Mouse (Mus musculus) right cerebral cortex, adult 18-20 months (tissue): ENCODE data around the gene Zfp384.
A peak's percentile ranks its signal among the peaks of the same experiment; 100 is the strongest.
"Not testable (repeated sequence)": the region's sequence is repeated elsewhere in the genome, so short reads cannot be mapped to it uniquely, and the experiment has no call there.

Experiments
- DNase-seq: peaks from one replicate; pipeline ENCODE4 v3.0.0; 2022; ENCODE audit warnings: mixed read lengths

The Zfp384 gene

DNA sequence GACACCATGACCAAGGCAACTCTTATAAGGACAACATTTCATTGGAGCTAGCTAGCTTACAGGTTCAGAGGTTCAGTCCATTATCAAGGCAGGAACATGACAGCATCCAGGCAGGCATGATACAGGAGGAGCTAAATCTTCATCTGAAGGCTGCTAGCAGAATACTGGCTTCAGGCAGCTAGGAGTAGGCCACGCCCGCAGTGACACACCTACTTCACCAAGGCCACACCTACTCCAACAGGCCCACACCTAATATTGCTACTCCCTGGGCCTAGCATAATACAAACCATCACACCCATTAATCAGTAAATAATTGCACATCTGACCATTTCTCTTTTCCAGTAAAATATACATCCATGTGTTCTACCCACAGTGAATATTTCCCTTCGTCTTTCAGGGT is 8.7 kb downstream of the Zfp384 start:
- no peak for DNase-seq

DNA sequence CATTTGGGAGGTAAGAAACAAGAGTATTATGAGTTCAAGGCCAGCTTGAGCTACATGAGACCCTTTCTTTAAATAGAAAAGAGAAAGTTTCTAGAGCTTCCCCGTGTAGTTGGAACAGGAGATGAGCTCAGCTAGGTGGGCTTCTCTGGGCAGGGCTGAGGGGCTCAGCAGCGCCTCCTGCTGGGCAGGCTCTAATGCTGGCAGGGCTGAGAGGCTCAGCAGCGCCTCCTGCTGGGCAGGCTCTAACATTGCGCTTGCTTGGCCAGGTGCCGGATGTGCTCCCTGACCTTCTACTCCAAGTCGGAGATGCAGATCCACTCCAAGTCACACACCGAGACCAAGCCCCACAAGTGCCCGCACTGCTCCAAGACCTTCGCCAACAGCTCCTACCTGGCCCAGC is 21.6 kb downstream of the Zfp384 start:
- not testable (repeated sequence) for DNase-seq

DNA sequence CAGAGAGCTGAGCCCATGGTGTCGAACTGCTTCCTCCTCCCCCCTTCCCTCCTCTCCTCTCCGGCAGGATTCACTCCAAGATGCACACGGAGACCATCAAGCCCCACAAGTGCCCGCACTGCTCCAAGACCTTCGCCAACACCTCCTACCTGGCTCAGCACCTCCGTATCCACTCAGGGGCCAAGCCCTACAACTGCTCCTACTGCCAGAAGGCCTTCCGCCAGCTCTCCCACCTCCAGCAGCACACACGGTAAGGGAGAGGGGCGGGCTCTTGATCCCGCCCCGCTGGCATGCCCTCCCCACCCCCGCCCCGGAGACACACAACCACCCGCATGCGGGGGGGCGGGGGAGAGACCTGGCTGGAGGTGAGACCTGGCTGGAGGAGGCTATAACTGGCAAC is 22.7 kb downstream of the Zfp384 start:
- no peak for DNase-seq

DNA sequence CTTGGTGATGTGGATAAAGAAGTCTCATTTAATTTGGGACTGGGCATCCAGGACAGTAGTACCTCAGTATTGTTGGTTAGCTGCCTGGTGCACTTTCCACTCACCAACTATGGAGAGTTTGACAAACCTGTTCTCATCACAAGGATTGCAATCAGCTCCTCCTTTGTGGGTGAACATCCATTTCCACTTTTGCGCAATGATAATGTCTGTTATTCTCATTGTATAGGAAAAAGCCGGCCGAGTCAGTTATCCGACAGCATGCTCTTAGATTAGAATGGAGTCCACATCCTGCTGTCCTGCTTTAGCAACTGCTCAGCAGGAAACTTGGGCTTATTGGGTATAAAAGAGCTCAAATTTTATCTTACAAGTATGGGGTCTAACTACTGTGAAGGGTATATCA is 29.7 kb downstream of the Zfp384 start:
- DNase-seq = no peak

DNA sequence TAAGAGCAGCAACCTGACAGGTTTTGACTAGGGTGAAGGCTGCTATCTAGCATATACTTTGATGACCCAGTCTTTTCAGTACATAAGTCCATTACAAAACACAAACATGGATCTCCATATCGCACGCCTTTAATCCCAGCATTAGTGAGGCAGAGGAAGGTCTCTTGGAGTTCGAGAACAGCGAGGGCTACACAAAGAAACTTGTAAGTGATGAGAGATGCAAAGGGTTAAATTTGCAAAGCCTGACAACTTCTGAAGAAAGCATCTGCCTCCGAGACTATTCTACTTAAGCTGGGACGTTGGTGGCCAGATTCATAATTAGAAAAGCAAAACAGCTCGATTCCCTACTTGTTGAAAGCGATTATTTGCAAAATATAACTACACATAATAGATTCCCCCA is 30.2 kb downstream of the Zfp384 start:
- DNase-seq = no peak

DNA sequence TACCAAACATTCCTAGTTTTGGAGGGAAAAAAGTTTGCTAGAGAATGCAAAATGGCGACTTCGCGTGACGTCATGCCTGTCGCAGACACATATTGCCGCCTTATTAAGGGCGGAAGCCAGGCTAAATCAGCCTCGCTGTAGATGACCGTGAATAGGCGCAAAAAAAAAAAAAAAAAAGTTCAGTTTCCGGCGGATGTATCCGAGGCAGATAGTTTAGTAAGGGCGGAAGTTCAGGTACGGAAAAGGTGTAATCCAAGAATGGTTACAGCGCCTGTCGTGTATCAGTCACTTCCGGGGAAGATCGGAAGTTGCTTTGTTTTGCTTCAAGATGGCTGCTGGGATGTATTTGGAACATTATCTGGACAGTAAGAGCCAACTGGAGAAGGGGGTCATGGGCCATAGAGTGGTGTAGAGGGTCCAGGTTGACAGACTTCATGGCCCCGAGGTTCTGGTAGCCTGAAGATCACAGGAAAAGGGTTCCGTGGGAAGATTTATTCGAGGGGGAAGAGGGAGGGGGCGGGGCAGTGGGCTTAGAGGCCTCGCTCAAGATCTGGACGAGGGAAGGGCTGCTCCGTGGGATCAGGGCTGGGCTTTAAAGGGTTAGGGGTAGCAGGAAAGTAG is 30.7 kb downstream of the Zfp384 start, which contains the start of gene Ing4:
Gene Ing4 (plus strand): TSS at position 228 of the 621 bp plus-strand sequence.
- DNase-seq = peak; percentile 92

DNA sequence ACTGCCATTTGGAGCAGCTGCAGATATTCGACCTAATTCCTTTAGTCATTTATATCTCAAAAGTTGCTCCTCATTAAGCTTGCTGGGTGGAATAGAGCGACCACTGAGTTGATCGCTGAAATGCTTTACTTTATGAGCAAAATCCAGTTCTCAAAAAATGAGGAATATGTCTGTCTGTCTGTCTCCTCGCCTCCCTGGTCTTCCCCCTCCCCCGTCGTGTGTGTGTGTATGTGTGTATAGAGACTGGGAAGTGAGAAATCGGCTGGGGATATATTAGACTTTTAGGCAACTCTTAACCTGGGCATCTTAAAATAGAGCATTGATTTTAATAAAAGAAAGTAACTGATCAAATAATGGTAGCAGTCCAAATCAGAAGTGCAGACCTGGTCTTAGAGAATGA is 31.3 kb downstream of the Zfp384 start:
- DNase-seq = no peak

DNA sequence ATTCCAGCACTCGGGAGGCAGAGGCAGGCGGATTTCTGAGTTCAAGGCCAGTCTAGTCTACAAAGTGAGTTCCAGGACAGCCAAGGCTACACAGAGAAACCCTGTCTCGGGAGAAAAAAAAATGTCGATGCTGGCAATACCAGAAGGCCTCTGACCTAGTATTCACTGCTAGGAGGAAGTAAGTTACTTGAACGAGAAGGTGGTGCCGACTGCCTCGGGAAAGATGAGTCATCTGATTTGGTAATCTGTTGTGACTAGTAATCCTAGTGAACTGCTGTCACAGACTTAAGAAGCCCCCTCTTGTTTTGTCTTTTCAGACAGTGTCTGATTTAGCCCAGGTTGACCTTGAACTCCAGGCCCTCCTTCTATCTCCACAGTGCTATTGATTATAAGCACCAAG is 32.1 kb downstream of the Zfp384 start:
- DNase-seq = no peak

DNA sequence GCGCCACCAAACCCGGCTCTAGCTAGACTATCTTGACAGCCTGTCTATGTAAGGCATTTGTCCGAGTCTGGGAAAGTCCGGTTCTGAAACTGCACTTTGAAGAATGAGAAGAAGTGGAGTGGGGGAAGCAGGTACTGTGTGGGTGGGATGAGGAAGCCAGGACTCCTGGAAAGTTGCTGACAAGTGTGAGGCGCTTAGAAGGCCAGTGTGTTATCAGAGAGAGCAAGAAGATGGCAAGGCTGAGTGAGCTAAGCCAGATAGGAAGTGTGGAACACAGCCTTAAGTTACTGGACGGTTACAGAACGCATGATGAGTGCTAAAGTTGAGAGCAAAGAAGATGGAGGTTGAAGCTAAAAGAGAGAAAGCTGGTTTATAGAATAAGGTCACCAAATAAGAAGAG is 33.1 kb downstream of the Zfp384 start:
- no peak for DNase-seq

DNA sequence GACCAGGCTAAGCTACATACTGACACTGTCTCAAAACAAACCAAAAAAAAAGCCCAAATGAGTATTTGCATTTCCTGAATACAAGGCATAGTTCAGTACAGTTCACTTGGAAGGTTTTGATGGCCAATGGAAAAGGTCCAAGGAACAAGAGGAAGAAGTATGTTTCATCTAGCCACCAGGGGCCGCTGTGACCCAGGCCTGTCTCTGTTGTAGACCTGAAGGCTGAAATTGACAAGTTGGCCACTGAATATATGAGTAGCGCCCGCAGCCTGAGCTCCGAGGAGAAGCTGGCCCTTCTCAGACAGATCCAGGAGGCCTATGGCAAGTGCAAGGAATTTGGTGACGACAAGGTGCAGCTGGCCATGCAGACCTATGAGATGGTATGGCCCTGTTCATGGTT is 37.7 kb downstream of the Zfp384 start:
- peak; percentile 77 for DNase-seq

DNA sequence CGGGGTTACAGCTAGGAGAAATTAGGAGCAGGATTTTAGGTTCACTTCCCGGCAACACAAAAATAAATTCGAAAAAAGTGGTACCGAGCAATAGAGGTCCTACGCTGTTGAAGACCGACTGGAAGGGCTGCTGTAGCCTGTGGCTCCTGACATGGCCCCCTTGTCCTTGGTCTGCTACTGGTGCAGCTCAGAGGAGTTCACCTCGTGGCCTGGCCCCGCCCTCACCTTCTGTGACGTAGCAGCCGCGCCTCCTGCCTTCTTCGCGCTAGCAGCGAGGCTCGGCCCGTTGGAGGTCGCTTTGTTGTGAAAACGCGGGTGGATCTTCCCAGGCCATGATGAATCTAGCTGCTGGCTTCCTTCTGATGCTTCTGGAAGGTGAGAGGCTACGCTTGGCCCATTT is 40.7 kb downstream of the Zfp384 start, which contains the start of gene Acrbp:
Gene Acrbp (plus strand): TSS at position 12 of the 400 bp plus-strand sequence.
- no peak for DNase-seq

DNA sequence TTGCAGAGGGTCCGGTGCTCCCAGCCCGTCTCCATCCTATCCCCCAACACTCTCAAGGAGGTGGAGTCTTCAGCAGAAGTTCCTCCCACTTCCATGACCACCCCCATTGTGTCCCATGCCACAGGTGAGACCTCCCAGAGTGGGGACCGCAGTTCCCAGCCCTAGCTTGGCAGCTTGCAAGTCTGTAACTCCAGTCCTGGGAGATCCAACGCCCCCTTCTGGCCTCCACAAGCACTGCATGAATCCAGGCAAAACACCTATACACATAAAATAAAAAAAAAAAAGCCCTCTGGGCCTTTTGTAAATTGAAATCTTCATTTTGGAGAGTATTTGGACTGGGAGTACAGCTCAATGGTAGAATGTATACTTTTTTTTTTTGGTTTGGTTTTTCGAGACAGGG is 42.3 kb downstream of the Zfp384 start:
- DNase-seq = no peak

DNA sequence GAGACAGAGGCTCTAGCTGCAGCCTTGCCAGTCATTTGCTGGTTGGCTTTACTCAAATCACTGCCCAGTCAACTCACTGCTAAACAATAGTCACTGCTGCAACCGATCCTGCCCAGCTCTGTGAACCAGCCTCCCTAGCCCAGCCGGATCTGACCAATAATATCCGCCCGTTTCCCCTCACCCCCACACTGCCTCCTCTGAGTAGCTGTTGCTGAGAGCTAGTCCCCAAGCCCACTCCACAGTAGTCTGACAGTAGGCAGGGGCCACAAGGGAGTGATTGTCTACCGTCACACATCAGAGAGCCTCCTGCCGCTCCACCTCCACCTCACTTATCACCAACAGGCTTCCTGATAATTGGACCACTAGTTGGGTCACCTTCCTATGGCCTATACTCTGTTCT is 52.5 kb downstream of the Zfp384 start:
- DNase-seq = no peak

DNA sequence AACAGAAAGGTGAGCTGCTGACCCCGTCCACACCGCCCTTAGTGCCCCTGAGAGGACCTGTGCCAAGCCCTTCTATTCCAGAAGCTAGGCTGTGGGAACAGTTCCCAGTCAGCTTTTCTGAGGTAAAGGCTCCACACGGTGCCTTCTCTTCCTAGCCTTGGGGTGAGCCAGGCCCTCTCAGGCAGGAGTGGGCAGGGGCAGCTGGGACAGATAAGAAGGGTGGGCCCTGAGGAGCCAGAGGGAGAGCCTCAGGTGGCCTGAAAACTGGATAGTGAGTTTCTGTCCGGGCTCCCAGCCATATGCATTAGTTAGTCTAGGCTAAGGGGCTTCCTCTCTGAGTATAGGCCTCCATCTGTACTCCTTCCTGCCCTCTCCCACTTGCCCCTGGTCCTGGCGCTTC is 53.6 kb downstream of the Zfp384 start:
- no peak for DNase-seq

DNA sequence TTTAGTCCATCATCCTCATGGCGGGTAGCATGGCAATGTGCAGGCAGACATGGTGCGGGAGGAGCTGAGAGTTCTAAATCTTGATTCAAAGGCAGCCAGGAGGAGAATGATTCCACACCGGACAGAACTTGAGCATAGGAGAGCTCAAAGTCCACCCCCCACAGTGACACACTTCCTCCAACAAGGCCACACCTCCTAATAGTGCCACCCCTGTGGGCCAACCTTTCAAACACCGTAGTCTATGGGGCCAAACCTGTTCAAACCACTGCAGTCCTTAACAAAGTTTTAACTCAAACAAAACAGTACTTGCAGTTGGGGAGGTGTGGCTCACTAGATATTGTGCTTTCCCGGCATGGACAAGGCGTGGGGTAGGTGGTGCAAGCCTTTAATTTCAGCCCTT is 55.0 kb downstream of the Zfp384 start:
- DNase-seq = no peak

DNA sequence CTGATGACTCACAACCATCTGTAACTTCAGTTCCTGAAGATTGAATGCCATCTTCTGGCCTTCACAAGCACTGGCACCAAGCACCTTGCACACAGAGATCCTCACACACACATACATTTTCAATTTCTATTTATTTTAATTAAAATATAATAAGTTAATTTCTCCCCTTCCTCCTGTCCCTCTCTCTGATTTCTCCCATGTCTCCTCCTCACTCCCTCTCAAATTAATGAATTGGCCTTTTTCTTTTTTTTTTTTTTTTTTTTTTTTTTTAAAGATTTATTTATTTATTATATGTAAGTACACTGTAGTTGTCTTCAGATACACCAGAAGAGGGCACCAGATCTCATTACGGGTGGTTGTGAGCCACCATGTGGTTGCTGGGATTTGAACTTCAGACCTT is 56.3 kb downstream of the Zfp384 start:
- DNase-seq = not testable (repeated sequence)

DNA sequence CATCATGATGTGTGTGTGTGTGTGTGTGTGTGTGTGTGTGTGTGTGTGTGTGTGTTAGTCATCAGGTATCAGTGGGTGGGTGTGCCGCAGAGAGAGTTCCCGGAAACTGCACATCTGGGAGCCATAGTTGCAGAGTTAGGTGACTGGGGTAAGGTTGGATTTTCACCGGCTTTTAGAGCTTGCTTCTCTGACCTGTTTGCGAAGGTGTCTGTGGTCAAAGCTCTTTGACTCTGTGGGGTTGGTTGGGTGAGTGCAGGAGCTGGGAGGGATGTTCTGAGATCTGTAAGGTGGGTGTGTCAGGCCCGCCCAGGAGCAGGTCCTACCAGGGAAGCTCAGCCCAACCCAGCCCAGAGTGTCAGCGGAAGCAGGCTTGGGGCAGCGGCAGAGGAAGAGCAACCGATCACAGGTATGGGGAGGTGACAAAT is 58.6 kb downstream of the Zfp384 start, which contains the start of gene Lpar5:
Gene Lpar5 (plus strand): TSS at position 350 of the 425 bp plus-strand sequence.
- no peak for DNase-seq

DNA sequence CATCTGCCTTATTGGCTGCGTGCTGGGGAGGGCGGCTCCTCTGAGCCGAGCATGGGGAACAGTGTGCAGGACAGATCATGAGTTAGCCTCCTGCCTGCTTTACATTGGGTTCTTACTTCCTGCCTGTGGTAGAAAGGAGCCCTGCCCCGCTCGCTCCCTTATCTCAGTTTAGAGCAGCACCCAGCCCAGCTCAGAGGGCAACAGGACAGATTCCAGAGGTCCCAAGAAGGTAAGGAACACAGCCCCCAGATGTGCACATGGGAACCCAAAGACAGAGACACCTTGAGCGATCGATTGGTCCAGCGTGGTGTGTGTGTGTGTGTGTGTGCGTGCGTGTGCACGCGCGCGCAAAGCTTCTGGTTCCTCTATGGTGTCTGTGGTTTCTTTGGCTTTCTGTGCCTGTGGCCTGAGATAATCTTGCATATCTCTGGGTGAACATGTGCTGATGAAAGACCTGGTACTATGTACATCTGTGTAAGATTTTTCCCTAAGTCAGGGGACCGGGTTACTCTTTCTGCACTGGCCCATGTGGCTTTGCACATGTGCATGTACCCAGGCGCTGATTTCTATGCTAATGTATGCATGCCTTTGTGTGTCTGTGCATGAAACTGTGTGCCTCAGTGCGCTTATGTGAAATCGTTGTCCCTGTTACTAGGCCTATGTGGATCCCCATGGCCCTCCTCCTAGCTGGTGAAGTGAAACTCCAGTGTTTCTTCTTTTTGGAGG is 62.4 kb downstream of the Zfp384 start:
- no peak for DNase-seq

DNA sequence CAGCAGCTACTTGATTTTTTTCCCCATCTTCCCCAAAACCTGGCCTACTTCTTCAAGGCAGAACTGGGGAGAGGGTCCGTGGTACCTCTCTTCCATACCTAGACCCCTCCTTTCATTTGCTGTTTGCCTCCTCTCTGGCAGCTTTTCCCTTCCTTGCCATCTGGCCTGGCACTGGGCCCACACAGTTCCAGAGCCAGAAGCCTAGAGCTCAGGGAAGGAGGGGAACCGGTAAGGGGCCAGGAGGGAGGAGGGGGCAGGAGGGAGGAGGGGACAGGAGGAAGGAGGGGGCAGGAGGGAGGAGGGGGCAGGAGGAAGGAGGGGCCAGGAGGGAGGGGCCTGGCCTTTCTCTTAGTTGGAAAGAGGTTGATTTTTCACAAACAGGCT is 62.9 kb downstream of the Zfp384 start:
- DNase-seq = peak; percentile 53

DNA sequence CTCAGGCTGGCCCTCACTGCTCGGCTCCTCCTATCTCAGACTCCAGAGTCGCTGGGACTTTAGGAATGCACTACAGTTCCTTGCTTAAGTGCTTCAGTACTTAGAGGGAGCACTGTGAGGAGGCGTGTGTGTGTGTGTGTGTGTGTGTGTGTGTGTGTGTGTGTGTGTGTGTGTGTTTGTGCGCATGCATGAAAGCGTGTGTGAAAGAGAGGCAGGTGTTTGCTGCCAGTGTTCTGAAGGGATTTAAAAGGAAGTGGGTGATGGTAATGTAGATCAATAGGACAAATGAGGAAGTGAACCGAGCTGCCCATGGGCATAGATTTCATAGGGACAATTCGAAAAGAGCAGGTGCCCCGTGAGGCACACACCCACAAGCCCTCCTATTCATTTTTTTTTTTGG is 64.9 kb downstream of the Zfp384 start:
- DNase-seq = no peak

DNA sequence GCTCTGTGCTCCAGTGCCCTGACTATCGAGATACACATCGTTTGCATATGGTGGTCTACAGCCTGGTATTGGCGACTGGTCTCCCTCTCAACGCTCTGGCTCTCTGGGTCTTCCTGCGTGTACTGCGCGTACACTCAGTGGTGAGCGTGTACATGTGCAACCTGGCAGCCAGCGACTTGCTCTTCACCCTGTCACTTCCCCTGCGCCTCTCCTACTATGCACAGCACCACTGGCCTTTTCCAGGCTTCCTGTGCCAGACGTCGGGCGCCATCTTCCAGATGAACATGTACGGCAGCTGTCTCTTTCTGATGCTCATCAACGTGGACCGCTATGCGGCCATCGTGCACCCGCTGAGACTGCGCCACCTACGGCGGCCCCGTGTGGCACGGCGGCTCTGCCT is 72.4 kb downstream of the Zfp384 start:
- DNase-seq = no peak

DNA sequence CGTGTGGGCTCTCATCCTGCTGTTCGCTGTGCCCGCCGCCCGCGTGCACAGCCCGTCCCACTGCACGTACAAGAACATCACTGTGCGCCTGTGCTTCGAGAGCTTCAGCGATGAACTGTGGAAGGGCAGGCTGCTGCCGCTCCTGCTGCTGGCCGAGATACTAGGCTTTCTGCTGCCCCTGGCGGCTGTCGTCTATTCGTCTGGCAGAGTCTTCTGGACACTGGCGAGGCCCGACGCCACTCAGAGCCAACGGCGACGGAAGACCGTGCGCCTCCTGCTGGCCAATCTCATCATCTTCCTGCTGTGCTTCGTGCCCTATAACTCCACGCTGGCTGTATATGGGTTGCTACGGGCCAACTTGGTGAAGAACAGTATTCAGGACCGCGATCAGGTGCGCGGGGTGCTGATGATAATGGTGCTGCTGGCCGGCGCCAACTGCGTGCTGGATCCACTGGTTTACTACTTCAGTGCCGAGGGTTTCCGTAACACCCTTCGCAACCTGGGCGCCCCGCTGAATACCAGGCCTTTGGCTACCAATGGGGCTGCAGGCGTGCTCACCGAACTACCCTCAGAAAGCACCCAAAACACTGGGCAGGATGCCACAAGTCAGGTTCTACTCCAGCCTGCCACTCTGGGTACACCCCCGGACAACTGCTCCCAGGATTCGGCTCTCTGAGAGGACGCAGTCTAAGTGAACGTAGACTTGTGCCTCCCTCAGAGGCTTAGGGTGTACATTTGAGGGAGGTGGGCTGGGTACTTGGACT is 73.0 kb downstream of the Zfp384 start:
- DNase-seq = peak; percentile 83

DNA sequence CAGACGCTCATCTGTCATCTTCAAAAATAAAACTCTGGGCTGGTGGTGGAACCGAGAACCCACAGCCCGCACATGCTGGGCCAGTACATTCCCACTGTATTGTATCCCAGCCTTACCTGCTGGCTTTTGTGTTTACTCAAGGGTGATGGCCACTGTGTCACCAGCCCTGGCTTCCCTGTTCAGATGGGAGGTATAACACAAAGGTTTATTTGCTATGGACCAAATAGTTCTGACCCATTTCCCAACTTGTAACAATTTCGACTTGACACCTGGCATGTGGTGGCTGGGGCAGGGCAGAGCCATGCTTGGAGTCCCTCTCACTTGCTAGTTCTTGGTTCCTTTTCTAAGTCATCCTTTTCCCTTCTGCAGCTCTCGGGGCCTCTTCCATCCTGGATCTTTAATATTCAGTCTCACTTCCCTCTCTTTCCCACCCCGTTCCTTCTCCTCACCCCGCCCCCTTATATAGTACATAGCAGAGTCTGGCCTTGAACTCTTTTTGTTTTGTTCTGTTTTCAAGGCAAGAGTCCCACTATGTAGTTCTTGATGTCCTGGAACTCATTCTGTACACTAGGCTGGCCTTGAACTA is 73.9 kb downstream of the Zfp384 start:
- DNase-seq = no peak
